Mouse (Mus musculus): ENCODE results near the gene Kmt2d.

Kmt2d gene

DNA sequence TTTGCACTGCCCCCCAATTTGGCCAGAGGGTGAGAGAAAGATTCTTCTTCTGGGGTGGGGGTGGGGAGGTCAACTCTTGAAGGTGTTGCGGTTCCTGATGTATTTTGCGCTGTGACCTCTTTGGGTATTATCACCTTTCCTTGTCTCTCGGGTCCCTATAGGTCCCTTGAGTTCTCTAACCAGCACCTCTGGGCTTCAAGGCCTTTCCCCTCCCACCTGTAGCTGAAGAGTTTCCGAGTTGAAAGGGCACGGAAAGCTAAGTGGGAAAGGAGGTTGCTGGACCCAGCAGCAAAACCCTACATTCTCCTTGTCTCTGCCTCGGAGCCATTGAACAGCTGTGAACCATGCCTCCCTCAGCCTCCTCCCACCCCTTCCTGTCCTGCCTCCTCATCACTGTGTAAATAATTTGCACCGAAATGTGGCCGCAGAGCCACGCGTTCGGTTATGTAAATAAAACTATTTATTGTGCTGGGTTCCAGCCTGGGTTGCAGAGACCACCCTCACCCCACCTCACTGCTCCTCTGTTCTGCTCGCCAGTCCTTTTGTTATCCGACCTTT lies 77.8 kb downstream of the Kmt2d start:
- DNase-seq: no peak

DNA sequence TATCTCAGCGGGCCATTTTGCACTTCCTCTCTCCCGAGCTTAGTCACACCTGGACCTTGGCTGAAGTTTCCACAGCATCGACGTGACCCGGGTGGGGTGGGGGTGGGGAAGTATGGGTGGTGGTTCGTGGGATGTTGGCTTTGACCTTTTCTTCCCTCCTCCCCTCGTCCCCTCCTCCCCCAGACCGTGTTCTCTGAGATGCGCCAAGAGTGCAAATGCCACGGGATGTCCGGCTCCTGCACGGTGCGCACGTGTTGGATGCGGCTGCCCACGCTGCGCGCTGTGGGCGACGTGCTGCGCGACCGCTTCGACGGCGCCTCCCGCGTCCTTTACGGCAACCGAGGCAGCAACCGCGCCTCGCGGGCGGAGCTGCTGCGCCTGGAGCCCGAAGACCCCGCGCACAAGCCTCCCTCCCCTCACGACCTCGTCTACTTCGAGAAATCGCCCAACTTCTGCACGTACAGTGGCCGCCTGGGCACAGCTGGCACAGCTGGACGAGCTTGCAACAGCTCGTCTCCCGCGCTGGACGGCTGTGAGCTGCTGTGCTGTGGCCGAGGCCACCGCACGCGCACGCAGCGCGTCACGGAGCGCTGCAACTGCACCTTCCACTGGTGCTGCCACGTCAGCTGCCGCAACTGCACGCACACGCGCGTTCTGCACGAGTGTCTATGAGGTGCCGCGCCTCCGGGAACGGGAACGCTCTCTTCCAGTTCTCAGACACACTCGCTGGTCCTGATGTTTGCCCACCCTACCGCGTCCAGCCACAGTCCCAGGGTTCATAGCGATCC lies 78.6 kb downstream of the Kmt2d start:
- DNase-seq: no peak

DNA sequence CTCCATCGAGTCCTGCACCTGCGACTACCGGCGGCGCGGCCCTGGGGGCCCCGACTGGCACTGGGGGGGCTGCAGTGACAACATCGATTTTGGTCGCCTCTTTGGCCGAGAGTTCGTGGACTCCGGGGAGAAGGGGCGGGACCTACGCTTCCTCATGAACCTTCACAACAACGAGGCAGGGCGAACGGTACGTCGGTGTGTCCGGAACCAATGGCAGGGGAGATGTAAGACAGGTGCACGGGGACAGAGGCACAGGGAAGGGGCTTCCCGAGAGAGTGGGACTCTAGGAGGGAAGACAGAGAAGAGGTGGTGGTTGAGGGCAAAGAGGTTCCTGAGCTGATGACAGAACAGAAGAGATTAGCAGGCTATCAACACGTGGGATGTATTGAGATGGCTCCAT lies 79.2 kb downstream of the Kmt2d start:
- no peak for DNase-seq

GRCm38 (mm10) chr15:98791221-98791620 lies 79.8 kb downstream of the Kmt2d start:
- no peak for DNase-seq

GRCm38 (mm10) chr15:98790761-98791160 lies 80.2 kb downstream of the Kmt2d start:
- DNase-seq: no peak

DNA sequence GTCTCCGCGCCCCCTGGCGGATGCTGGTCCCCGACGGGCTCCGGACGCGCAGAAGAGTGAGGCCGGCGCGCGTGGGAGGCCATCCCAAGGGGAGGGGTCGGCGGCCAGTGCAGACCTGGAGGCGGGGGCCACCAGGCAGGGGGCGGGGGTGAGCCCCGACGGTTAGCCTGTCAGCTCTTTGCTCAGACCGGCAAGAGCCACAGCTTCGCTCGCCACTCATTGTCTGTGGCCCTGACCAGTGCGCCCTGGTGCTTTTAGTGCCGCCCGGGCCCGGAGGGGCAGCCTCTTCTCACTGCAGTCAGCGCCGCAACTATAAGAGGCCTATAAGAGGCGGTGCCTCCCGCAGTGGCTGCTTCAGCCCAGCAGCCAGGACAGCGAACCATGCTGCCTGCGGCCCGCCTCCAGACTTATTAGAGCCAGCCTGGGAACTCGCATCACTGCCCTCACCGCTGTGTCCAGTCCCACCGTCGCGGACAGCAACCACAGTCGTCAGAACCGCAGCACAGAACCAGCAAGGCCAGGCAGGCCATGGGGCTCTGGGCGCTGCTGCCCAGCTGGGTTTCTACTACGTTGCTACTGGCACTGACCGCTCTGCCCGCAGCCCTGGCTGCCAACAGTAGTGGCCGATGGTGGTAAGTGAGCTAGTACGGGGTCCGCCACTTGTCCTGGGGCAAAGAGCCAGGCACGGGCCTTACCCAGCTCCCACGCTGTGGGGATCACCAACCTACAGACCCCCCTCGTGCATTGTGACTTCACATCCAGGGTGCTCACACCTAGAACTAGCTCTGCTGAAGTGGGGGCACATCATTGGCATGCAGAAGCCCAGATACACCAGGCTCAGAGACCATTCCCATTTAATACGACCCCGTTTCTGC lies 81.1 kb downstream of the Kmt2d start, which contains the start of gene Wnt1:
TSS of gene Wnt1 (plus strand) at position 197 of the 875 bp plus-strand sequence.
- no peak for DNase-seq

DNA sequence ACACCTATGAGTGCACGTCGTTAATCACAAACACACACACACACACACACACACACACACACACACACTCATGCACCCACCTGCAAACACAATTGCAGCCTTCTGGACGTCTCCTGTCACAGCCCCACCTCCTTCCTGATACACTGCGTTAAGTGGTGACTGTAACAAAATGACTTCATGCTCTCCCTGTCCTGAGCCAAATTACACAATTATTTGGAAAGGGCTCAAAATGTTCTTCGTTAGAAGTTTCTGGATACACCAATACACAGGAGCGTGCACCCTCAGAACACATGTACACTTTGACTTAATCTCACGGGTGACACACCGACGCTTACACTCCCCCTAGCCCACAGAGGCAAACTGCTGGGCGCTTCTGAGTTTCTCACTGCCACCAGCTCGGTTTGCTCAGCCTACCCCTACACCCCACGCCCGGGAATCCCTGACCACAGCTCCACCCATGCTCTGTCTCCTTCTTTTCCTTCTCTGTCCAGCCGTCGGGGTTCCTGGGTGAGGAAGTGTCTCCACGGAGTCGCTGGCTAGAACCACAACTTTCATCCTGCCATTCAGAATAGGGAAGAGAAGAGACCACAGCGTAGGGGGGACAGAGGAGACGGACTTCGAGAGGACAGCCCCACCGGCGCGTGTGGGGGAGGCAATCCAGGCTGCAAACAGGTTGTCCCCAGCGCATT lies 81.9 kb downstream of the Kmt2d start:
- no peak for DNase-seq

DNA sequence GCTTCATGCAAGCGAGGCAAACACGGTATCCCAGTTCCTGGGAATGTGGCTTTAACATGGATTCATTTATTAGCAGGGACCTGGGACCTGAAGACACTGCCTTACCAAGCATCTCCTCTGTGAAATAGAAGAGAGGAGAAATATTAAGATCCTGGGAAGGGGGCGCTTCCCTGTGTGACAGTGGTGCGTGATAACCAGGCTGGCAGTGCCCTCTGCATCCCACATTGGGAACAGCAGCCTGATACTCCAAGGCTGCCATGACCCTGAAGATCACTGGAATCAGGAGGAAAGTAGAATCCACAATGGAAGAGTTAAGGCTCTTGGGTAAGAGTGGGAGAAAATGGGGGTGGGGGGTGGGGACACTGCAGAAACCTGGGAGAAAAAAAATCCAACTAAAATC lies 83.1 kb downstream of the Kmt2d start:
- no peak for DNase-seq

DNA sequence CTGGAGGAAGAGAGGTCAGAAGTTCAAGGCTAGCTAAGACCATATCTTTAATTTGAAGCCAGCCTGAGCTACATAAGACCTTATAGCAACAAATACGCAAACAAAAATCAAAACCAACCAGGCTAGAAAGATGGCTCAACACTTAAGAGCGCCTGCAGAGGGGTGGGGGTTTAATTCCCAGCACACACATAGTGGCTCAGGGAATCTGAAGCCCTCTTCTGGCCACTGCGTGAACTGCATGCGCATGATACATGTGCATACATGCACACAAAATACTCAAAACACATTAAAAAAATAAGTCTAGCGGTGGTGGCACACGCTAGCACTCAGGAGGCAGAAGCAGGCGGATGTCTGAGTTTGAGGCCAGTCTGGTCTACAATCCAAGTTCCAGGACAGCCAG lies 85.3 kb downstream of the Kmt2d start:
- no peak for DNase-seq

Data from heart, adult 11 months (tissue).